Mouse (Mus musculus) liver (tissue): ENCODE data around the gene Map2.

Experiments used
- DNase-seq: peaks from one replicate; pipeline ENCODE4 v3.0.0-alpha.2; 2020; ENCODE audit warnings: mixed read lengths

The Map2 gene

GRCm38 (mm10) chr1:66205517-66205916 lies 30.4 kb downstream of the Map2 start:
- DNase-seq = no peak

GRCm38 (mm10) chr1:66206904-66207303 lies 31.8 kb downstream of the Map2 start:
- DNase-seq = no peak

- DNase-seq = no peak
Observed at GRCm38 (mm10) chr1:66211074-66211791, 36.2 kb downstream of the Map2 start.

GRCm38 (mm10) chr1:66221497-66221896 lies 46.4 kb downstream of the Map2 start:
- DNase-seq = no peak

GRCm38 (mm10) chr1:66223331-66223730 lies 48.3 kb downstream of the Map2 start:
- DNase-seq = no peak

- no peak for DNase-seq
Observed at GRCm38 (mm10) chr1:66226372-66227368, 51.6 kb downstream of the Map2 start.

- no peak for DNase-seq
Observed at GRCm38 (mm10) chr1:66228205-66228604, 53.1 kb downstream of the Map2 start.

GRCm38 (mm10) chr1:66230345-66230744 lies 55.3 kb downstream of the Map2 start:
- no peak for DNase-seq

GRCm38 (mm10) chr1:66231963-66232362 lies 56.9 kb downstream of the Map2 start:
- DNase-seq = no peak

- DNase-seq = no peak
Observed at GRCm38 (mm10) chr1:66244910-66245309, 69.8 kb downstream of the Map2 start.

GRCm38 (mm10) chr1:66251649-66252332 lies 76.7 kb downstream of the Map2 start:
- DNase-seq = no peak

- DNase-seq = no peak
Observed at GRCm38 (mm10) chr1:66252333-66252724, 77.3 kb downstream of the Map2 start.

GRCm38 (mm10) chr1:66263220-66263619 lies 88.1 kb downstream of the Map2 start:
- no peak for DNase-seq

GRCm38 (mm10) chr1:66266231-66266924 lies 91.3 kb downstream of the Map2 start:
- no peak for DNase-seq

- DNase-seq = no peak
Observed at GRCm38 (mm10) chr1:66277663-66278062, 102.6 kb downstream of the Map2 start.

GRCm38 (mm10) chr1:66279222-66280009 lies 104.3 kb downstream of the Map2 start:
- DNase-seq = no peak

GRCm38 (mm10) chr1:66280152-66280551 lies 105.1 kb downstream of the Map2 start:
- no peak for DNase-seq

- DNase-seq = no peak
Observed at GRCm38 (mm10) chr1:66282447-66282846, 107.4 kb downstream of the Map2 start.

GRCm38 (mm10) chr1:66288987-66289386 lies 113.9 kb downstream of the Map2 start:
- no peak for DNase-seq

- DNase-seq = no peak
Observed at GRCm38 (mm10) chr1:66292121-66292881, 117.2 kb downstream of the Map2 start.

- no peak for DNase-seq
Observed at GRCm38 (mm10) chr1:66299376-66299775, 124.3 kb downstream of the Map2 start.
